Mouse (Mus musculus) gastrocnemius, adult 8-10 months (tissue): ENCODE data around the gene Cdk13. TPM values are rescaled to one million over a fixed set of nuclear protein-coding genes. Genes with fewer than 3 reads are reported as not detected.
A peak's percentile ranks its signal among the peaks of the same experiment; 100 is the strongest.

Experiments
- DNase-seq, 2 experiments: peaks; one replicate each; pipeline ENCODE4 v3.0.0; 2022; ENCODE audit warnings: low spot score in 2 of 2
- total RNA-seq, 4 experiments: library from RNA; stranded (reverse); gene quantifications; 2 replicates each; pipeline ENCODE4 v1.2.4; 2022

Gene Cdk13
- total RNA-seq, 4 experiments from 2014 or later, result 15.0 to 20.6 (median 18.3) TPM

GRCm38 (mm10) chr13:17762405-17762804 is 42.5 kb downstream of the Cdk13 start:
- no peak for DNase-seq

- DNase-seq, result no peak
Observed at GRCm38 (mm10) chr13:17754997-17755396, 49.9 kb downstream of the Cdk13 start.

GRCm38 (mm10) chr13:17728798-17729197 is 76.1 kb downstream of the Cdk13 start:
- no peak for DNase-seq

- DNase-seq, result no peak
Observed at GRCm38 (mm10) chr13:17727922-17728321, 77.0 kb downstream of the Cdk13 start.

- no peak for DNase-seq
Observed at GRCm38 (mm10) chr13:17717357-17717756, 87.5 kb downstream of the Cdk13 start.

GRCm38 (mm10) chr13:17708784-17709311 is 96.0 kb downstream of the Cdk13 start:
- no peak for DNase-seq

- no peak for DNase-seq
Observed at GRCm38 (mm10) chr13:17705188-17705826, 99.6 kb downstream of the Cdk13 start.

- no peak for DNase-seq
Observed at GRCm38 (mm10) chr13:17702311-17702710, 102.6 kb downstream of the Cdk13 start.

GRCm38 (mm10) chr13:17701322-17701721 is 103.6 kb downstream of the Cdk13 start:
- DNase-seq, result no peak

- no peak for DNase-seq
Observed at GRCm38 (mm10) chr13:17700090-17700715, 104.7 kb downstream of the Cdk13 start.

GRCm38 (mm10) chr13:17695898-17696580 is 108.9 kb downstream of the Cdk13 start:
- no peak for DNase-seq

GRCm38 (mm10) chr13:17694911-17695699 is 109.8 kb downstream of the Cdk13 start, which contains the start of the genes Mplkip and Sugct:
TSS of gene Mplkip (plus strand) at chr13:17695192.
TSS of gene Sugct (minus strand) at chr13:17695553.
- peak; percentile 100 for DNase-seq

- DNase-seq, result no peak
Observed at GRCm38 (mm10) chr13:17694414-17694813, 110.5 kb downstream of the Cdk13 start.

GRCm38 (mm10) chr13:17693816-17694215 is 111.1 kb downstream of the Cdk13 start:
- no peak for DNase-seq

- DNase-seq, result no peak
Observed at GRCm38 (mm10) chr13:17691436-17691835, 113.5 kb downstream of the Cdk13 start.

- DNase-seq, result no peak
Observed at GRCm38 (mm10) chr13:17690686-17691085, 114.2 kb downstream of the Cdk13 start.

GRCm38 (mm10) chr13:17689461-17689860 is 115.4 kb downstream of the Cdk13 start:
- no peak for DNase-seq

- DNase-seq, result no peak
Observed at GRCm38 (mm10) chr13:17671122-17671521, 133.8 kb downstream of the Cdk13 start.

- DNase-seq, result no peak
Observed at GRCm38 (mm10) chr13:17667380-17667779, 137.5 kb downstream of the Cdk13 start.
